Mouse (Mus musculus) hindbrain, postnatal 0 days (tissue): Measurements from ENCODE around the gene Cisd3. TPM values are rescaled to one million over a fixed set of nuclear protein-coding genes. Genes with fewer than 3 reads are reported as not detected.
A peak's percentile ranks its signal among the peaks of the same experiment; 100 is the strongest.

Source experiments
- ATAC-seq: fragments of 200-750 bp; cut with Nextera tagmentation; 2 replicates; pipeline ENCODE4 v1.8.0; 2017; ENCODE audit warnings: mild to moderate bottlenecking, moderate TSS enrichment, moderate library complexity
- DNase-seq: peaks from one replicate; pipeline ENCODE4 v3.0.0-alpha.2; 2015; ENCODE audit warnings: low spot score
- H3K27ac ChIP-seq: fragments of 300-500 bp; sonication (generic); 2 replicates; pipeline ENCODE4 v1.5.1; 2014; ENCODE audit warnings: mild to moderate bottlenecking
- H3K27me3 ChIP-seq: fragments of 300-500 bp; sonication (generic); 2 replicates; pipeline ENCODE4 v1.6.1; 2014; ENCODE audit warnings: low read length, mixed read lengths; ENCODE audit not compliant: insufficient read depth
- H3K36me3 ChIP-seq: fragments of 300-500 bp; sonication (generic); 2 replicates; pipeline ENCODE4 v1.6.1; 2014; ENCODE audit warnings: low read length, mixed read lengths; ENCODE audit not compliant: insufficient read depth
- H3K4me1 ChIP-seq: fragments of 300-500 bp; sonication (generic); 2 replicates; pipeline ENCODE4 v1.6.1; 2014; ENCODE audit warnings: antibody characterized with exemption, low read length, mixed read lengths; ENCODE audit not compliant: insufficient read depth
- H3K4me2 ChIP-seq: fragments of 300-500 bp; sonication (generic); 2 replicates; pipeline ENCODE4 v1.6.1; 2014; ENCODE audit warnings: low read depth, mild to moderate bottlenecking, low read length, moderate library complexity, mixed read lengths
- H3K4me3 ChIP-seq: fragments of 300-500 bp; sonication (generic); 2 replicates; pipeline ENCODE4 v1.5.1; 2014; ENCODE audit warnings: low read length
- H3K9ac ChIP-seq: fragments of 300-500 bp; sonication (generic); replicated peaks from 2 replicates; pipeline ENCODE4 v1.6.1; 2014; ENCODE audit warnings: mild to moderate bottlenecking, low read length, moderate library complexity, mixed read lengths
- H3K9me3 ChIP-seq: fragments of 300-500 bp; sonication (generic); 2 replicates; pipeline ENCODE4 v1.6.1; 2016; ENCODE audit warnings: low read length, mixed read lengths
- CTCF ChIP-seq: IDR thresholded peaks from 2 replicates; pipeline ENCODE4 v1.5.1; 2016; ENCODE audit warnings: antibody characterized with exemption, control low read depth, low read depth
- WGBS: fragments of 180-500 bp; shearing (Covaris S2); extraction: QIAGEN DNeasy Blood & Tissue Kit; methylation state at CpG from one replicate; pipeline ENCODE4 v1.1.7; 2014; 5-methylcytosine and 5-hydroxymethylcytosine counted together
- polyA plus RNA-seq: library from polyadenylated mRNA; unstranded; fragments of >200 nt; fragmentation: Nextera tagmentation; extraction: Ambion mirVana; gene quantifications from 2 replicates; pipeline ENCODE4 v1.2.1, GENCODE M21; 2015
- total RNA-seq: library from RNA; depleted of rRNA; stranded (reverse); fragments of >200 nt; gene quantifications from 2 replicates; pipeline ENCODE4 v1.2.3, GENCODE M21; 2014

The Cisd3 gene
- total and polyA plus RNA-seq, 2 experiments from 2014 or later = 21.2 to 47.6 TPM

DNA sequence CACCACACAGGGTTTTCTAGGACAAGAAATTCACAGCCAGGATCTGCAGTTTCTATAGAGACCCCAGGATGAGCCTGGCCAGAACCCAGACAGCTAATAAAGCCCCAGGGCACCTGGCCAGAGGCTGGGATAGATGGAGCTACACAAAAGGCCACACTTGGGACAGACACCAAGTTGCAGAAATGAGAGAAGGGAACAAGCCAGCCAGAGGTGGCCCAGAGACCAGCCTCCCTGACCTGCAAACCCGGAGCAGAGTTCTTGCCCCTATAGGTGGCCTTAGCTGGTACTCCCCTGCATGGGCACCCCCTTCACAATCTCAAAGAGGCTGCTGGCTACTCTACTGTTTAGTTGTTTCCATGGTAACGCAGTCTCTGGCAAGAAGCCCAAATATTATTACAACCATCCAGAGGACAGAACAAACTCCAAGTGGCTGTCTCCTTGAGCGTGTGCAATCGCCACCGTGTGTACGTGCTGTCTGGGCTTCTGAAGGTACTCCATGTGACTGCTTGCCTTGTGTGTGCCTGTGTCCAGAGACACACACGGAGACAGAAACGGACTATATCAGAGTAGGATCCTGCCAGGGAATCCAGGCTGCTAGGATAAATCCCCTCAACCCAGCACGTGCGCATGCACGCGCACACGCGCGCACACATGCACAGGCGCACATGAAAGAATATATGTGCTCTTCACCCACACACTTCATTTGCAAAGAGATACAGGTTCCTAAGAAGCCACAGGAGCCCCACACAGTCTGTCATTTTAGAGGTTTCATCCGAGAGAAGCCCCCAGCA lies 9.5 kb downstream of the Cisd3 start:
- DNase-seq (peak; percentile 87), ATAC-seq (peak; percentile 52)
- H3K36me3 ChIP-seq = peaks cover 22% of the 10 kb centered on the region
- H3K9ac ChIP-seq = peak overlapping the region; percentile 2; the same call in 1 of the 2 replicates
- peaks cover 35% of the 10 kb centered on the region for H3K4me1 ChIP-seq
- H3K9me3 ChIP-seq = no peaks in the 10 kb centered on the region
- TF ChIP-seq CTCF = no peak
- H3K27ac ChIP-seq = peak overlapping the region; percentile 70
- H3K4me2 ChIP-seq = peak overlapping the region; percentile 88
- no peaks in the 10 kb centered on the region for H3K27me3 ChIP-seq
- 16% methylated on average over 17 of the region's 17 CpGs for WGBS
- peak overlapping the region; percentile 1; the same call in 1 of the 2 replicates for H3K4me3 ChIP-seq

DNA sequence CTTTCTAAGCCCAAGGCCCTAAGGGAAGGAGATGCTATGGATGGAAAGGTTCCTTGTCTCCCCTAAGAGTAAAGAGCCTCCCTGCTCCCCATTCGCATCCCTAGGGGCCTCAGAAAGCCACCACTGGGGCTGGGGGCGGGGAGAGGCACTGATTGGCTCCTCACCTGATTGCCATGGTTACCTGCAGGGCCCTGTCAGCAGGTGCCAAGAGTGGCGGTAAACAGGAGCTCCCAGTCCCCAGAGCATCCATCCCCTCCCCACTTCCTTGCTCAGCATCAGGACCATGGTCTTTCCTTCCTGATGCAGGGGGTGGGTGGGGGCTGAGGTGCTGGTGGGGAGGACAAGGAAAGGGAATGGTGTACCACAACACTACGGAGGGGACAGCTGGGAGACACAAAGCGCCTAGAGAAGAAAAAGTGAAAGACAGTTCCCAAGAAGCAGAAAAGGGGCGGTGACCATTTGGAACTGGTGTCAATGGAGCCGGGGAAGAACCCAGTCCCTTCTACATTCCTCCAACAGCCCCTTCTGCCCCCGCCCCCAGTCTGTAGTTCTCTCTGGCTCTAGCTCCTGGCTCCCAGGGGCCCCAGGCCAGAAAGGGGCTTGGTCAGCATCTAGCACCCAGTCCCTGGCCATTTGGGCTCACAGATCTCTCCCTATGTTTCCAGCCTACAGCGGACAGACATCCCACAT lies 10.2 kb downstream of the Cisd3 start:
- Histone ChIP-seq H3K4me1 (peaks cover 36% of the 10 kb centered on the region), H3K4me3 (peak overlapping the region; percentile 1), H3K27ac (peak overlapping the region; percentile 70), H3K9ac (peak overlapping the region; percentile 14; the same call in 1 of the 2 replicates), H3K4me2 (peak overlapping the region; percentile 88), H3K9me3 (no peaks in the 10 kb centered on the region), H3K36me3 (peaks cover 16% of the 10 kb centered on the region), H3K27me3 (no peaks in the 10 kb centered on the region)
- no peak for TF ChIP-seq CTCF
- ATAC-seq = no peak
- WGBS = 35% methylated on average over 9 of the region's 9 CpGs
- peak; percentile 46 for DNase-seq

DNA sequence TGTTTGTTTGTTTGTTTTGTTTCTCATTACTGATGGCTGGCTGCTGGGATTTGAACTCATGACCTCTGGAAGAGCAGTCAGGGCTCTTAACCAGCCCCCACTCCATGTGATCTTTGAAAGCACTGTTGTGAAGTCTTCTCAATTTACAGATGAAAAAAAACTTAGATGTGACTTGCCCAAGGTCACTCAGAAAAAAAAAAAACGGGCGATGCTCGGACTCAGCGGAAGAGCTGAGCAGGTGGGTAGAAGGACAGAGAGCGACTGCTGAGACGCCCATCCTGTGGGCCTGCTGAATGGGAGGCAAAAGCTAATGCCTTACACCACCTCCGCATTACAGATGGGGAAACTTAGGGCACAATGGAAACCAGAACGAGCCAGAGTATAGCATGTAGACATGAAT lies 11.0 kb downstream of the Cisd3 start:
- H3K27ac ChIP-seq = no peak overlapping the region
- peaks cover 8% of the 10 kb centered on the region; the same call in 1 of the 2 replicates for H3K36me3 ChIP-seq
- no peaks in the 10 kb centered on the region for H3K9me3 ChIP-seq
- 64% methylated on average over 8 of the region's 8 CpGs for WGBS
- no peak for DNase-seq
- no peak for ATAC-seq
- peaks cover 43% of the 10 kb centered on the region for H3K4me1 ChIP-seq
- no peak overlapping the region for H3K9ac ChIP-seq
- TF ChIP-seq CTCF = no peak
- H3K27me3 ChIP-seq = no peaks in the 10 kb centered on the region
- no peak overlapping the region for H3K4me3 ChIP-seq
- H3K4me2 ChIP-seq = peak overlapping the region; percentile 88; the same call in 1 of the 2 replicates

DNA sequence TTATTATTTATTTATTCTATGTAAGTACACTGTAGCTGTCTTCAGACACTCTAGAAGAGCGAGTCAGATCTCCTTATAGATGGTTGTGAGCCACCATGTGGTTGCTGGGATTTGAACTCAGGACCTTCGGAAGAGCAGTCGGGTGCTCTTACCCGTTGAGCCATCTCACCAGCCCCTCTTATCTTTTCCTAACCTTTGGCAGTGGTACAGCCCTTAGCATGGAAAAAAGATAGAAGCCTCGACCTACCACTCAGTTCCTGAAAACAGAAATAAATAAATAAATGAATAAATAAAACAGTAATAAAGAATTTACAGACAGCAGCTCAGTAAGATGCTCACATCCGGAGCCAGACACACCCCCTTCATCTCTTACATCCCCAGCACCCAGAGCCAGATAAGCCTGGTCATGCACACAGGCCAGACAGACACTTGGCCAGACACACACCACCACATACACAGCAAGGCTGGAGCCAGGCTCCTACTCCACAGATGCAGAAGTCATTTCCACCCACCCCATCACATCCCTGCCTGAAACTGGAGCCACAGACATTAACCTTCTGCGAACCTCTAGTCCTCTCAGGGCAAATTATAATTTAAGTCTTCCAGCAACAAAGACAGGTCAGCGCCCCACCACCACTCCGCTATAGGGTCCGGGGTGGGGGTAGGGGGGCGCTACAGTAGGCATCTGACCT lies 11.7 kb downstream of the Cisd3 start:
- Histone ChIP-seq H3K4me1 (peaks cover 47% of the 10 kb centered on the region), H3K4me2 (peak overlapping the region; percentile 88), H3K27me3 (no peaks in the 10 kb centered on the region), H3K9me3 (no peaks in the 10 kb centered on the region), H3K9ac (peak overlapping the region; percentile 97; the same call in 1 of the 2 replicates), H3K36me3 (peaks cover under 1% of the 10 kb centered on the region; the same call in 1 of the 2 replicates), H3K4me3 (peak overlapping the region; percentile 74), H3K27ac (peak overlapping the region; percentile 97; the same call in 1 of the 2 replicates)
- no peak for TF ChIP-seq CTCF
- no peak for ATAC-seq
- 43% methylated on average over 11 of the region's 11 CpGs for WGBS
- DNase-seq = no peak

DNA sequence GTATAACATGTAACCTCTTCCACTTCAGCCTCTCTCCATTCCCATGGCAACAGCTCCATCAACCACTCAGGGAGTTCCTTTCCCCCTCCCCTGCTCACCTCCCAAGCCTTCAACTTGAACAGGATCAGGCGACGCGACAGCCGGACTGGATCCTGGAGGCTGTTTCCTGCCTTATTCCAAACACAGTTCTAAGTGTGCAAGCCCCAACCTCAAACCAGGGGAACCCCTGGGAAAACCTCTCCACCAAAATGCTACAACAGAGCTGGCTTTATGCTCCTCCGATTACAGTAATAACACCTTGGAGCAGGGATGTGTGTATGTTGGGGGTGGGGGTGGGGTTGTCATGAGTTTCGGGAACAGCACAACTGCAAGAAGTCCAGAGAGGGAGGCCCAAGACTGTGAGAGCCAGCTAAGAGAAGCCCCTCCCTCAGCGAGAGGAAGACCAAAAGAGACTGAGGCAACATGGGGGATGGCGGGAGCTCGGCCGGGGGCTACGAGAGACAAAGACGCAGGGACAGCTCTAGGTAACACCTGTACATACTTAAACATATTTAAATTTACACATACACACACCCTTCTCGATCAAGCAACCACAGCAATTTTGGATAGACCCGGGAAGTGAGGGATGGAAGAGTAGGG lies 12.4 kb downstream of the Cisd3 start:
- ATAC-seq = no peak

More for the DNA sequence above, 12.4 kb downstream of the Cisd3 start:
- Histone ChIP-seq H3K4me1 (peaks cover 47% of the 10 kb centered on the region), H3K9me3 (no peaks in the 10 kb centered on the region), H3K4me2 (peak overlapping the region; percentile 88), H3K4me3 (peak overlapping the region; percentile 74), H3K27me3 (no peaks in the 10 kb centered on the region), H3K9ac (peak overlapping the region; percentile 97), H3K36me3 (no peaks in the 10 kb centered on the region), H3K27ac (peak overlapping the region; percentile 97)
- 2% methylated on average over 14 of the region's 14 CpGs for WGBS
- peak; percentile 46 for DNase-seq
- TF ChIP-seq CTCF = no peak
